Mouse (Mus musculus): Measurements from ENCODE around the gene Mab21l2. TPM values are rescaled to one million over a fixed set of nuclear protein-coding genes. Genes with fewer than 3 reads are reported as not detected.

Mab21l2 gene
- polyA plus RNA-seq, 1 experiment from 2014 or later = 1.1 TPM

DNA sequence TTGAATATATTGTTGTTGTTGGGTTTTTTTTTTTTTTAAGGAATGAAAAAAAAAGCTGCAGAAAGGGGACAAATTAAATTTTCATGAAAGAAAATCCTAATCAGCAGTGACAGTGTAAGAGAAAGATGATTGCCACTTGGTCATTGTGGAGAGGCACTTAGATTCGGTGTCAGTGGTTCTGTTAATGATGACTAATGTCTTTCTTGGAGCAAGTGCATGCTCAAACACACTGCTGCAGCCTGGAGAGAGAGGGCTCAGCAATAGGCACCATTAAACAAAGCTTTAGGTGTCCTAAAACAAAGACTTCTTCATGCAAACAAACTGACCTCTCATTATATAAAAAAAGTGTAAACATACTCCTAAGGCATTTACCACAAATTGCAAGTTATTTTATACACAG lies 10.5 kb upstream of the Mab21l2 start:
- H3K9ac ChIP-seq (ENCODE audit: low read length) = no peak overlapping the region
- ATAC-seq (replicated peaks; ENCODE audit: extremely low read depth, insufficient read depth, low FRiP score) = no peak
- no peak overlapping the region for H3K27ac ChIP-seq (ENCODE audit: low read length)
- whole genome bisulfite sequencing = 33% methylated on average over 1 of the region's 1 CpGs
- H3K27me3 ChIP-seq (ENCODE audit: control insufficient read depth, insufficient read depth, low read length) = no peaks in the 10 kb centered on the region; the same call in 1 of the 2 replicates
- H3K4me2 ChIP-seq (ENCODE audit: low read depth, low read length) = no peak overlapping the region
- no peaks in the 10 kb centered on the region for H3K9me3 ChIP-seq (replicated peaks; ENCODE audit: control insufficient read depth, low read length)
- no peaks in the 10 kb centered on the region for H3K36me3 ChIP-seq (ENCODE audit: control insufficient read depth, insufficient read depth)
- H3K4me1 ChIP-seq (ENCODE audit: control insufficient read depth, insufficient read depth, low read length) = no peaks in the 10 kb centered on the region
- no peak overlapping the region for H3K4me3 ChIP-seq (ENCODE audit: low read length)

GRCm38 (mm10) chr3:86552170-86552569 lies 3.7 kb upstream of the Mab21l2 start:
- Histone ChIP-seq H3K36me3 (ENCODE audit: control insufficient read depth, insufficient read depth) (no peaks in the 10 kb centered on the region), H3K27ac (ENCODE audit: low read length) (no peak overlapping the region), H3K27me3 (ENCODE audit: control insufficient read depth, insufficient read depth, low read length) (peaks cover 20% of the 10 kb centered on the region), H3K9me3 (replicated peaks; ENCODE audit: control insufficient read depth, low read length) (no peaks in the 10 kb centered on the region), H3K9ac (ENCODE audit: low read length) (no peak overlapping the region), H3K4me1 (ENCODE audit: control insufficient read depth, insufficient read depth, low read length) (peaks cover 8% of the 10 kb centered on the region), H3K4me3 (ENCODE audit: low read length) (no peak overlapping the region), H3K4me2 (ENCODE audit: low read depth, low read length) (no peak overlapping the region)
- ATAC-seq (replicated peaks; ENCODE audit: extremely low read depth, insufficient read depth, low FRiP score) = no peak
- WGBS = 63% methylated on average over 5 of the region's 5 CpGs

DNA sequence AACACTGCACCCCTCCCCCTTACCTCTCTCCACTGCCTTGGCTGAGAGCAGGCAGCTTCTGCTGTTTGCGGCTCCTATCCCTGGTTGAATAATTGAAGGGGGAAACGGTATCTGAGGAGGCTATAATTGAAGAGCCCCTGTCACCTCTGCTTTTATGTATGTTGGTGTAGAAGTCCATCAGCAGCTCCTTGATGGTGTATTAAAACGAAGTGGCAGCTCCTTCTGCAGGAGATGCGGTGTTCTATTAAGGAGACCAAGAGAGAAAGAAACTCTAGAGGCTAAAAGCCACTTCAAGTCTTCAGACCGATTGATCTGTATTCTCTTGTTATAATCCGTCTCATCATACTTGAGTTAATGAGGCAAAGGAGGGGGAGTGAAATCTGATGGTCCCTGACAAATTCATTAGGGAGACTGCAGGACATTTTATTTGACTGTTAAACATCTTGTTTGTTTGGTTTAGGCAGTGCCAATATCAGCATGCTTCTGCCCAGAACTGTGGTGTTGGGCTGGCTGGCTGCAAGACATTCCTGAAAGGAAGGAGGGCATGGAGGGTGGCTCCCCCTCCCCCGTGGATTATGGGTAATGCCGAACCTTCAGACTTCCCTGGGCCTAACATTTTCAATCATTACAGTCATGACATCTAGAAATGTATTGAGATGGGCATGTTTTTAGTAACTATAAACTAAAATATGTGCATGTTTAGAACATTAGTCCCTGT lies 2.7 kb upstream of the Mab21l2 start:
- peaks cover 22% of the 10 kb centered on the region for H3K27me3 ChIP-seq (ENCODE audit: control insufficient read depth, insufficient read depth, low read length)
- no peak overlapping the region for H3K4me3 ChIP-seq (ENCODE audit: low read length)
- no peak overlapping the region for H3K9ac ChIP-seq (ENCODE audit: low read length)
- H3K9me3 ChIP-seq (replicated peaks; ENCODE audit: control insufficient read depth, low read length) = no peaks in the 10 kb centered on the region
- no peak overlapping the region for H3K27ac ChIP-seq (ENCODE audit: low read length)
- no peak overlapping the region for H3K4me2 ChIP-seq (ENCODE audit: low read depth, low read length)
- peaks cover 11% of the 10 kb centered on the region for H3K4me1 ChIP-seq (ENCODE audit: control insufficient read depth, insufficient read depth, low read length)
- WGBS = 42% methylated on average over 8 of the region's 8 CpGs
- H3K36me3 ChIP-seq (ENCODE audit: control insufficient read depth, insufficient read depth) = no peaks in the 10 kb centered on the region
- no peak for ATAC-seq (replicated peaks; ENCODE audit: extremely low read depth, insufficient read depth, low FRiP score)

DNA sequence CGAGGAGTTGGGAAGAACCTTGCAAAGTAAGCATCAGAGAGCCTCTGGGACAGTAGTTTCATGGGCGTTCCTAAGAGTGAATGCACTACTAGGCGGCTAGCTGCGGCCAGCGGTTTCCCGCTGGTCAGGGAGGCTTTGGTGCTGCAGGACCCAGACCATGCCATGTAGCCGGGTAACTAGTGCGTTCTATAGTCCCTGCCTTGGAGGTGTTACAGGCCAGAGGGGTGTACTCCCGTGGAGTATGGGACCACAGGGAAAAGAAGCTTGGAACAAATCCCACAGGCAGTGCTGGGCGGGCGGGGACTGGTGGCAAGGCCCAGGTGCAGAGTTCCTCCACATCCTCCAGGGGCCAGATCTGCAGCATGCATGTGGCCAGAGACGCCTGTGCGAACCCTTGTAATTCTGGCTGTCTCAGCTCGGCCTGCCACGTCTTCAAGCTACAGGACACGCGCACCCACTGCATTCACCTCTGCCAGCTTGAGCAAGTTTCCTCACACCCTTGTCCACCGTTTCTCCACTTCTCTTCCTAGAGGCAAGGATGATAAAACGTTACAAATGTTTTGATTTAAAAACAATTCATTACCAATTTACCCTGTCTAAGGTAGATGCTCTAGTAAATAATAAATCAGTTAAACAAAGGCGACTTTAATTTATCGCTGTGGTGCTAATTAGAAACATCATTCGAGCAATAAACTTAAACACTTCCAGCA lies 2.0 kb upstream of the Mab21l2 start:
- ATAC-seq (replicated peaks; ENCODE audit: extremely low read depth, insufficient read depth, low FRiP score) = no peak
- H3K9me3 ChIP-seq (replicated peaks; ENCODE audit: control insufficient read depth, low read length) = no peaks in the 10 kb centered on the region
- no peak overlapping the region for H3K27ac ChIP-seq (ENCODE audit: low read length)
- no peak overlapping the region for H3K4me3 ChIP-seq (ENCODE audit: low read length)
- H3K36me3 ChIP-seq (ENCODE audit: control insufficient read depth, insufficient read depth) = no peaks in the 10 kb centered on the region
- peaks cover 11% of the 10 kb centered on the region for H3K4me1 ChIP-seq (ENCODE audit: control insufficient read depth, insufficient read depth, low read length)
- H3K27me3 ChIP-seq (ENCODE audit: control insufficient read depth, insufficient read depth, low read length) = peaks cover 22% of the 10 kb centered on the region
- WGBS = 21% methylated on average over 22 of the region's 22 CpGs
- peak overlapping the region; percentile 0; the same call in 1 of the 2 replicates for H3K4me2 ChIP-seq (ENCODE audit: low read depth, low read length)
- H3K9ac ChIP-seq (ENCODE audit: low read length) = no peak overlapping the region

DNA sequence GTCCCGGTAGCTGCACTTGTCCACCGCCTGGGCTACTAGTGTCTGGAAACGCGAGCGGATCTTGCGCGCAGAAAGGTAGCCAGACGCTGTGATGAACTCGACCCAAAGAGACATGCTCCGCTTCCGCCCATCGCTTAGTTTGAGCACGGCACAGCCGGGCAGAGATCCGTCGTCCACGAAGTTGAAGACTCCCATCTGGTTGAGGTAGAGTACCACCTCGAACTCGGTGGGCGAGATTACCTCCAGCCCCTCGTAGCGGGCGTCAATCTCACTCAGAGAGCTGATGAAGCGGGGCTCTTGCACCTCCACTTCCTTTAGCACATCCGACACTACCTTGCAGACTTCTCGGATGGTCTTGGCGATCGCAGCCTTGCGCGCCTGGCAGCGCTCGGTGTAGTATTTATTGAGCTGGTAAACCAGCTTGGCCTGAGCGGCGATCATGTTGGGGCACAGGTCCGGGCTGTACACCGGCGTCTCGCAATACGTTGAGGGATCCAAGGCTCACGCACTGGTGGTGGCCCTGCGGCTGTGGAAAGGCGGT lies 1.1 kb downstream of the Mab21l2 start:
- WGBS = 2% methylated on average over 42 of the region's 42 CpGs
- H3K36me3 ChIP-seq (ENCODE audit: control insufficient read depth, insufficient read depth) = no peaks in the 10 kb centered on the region
- peaks cover 25% of the 10 kb centered on the region for H3K27me3 ChIP-seq (ENCODE audit: control insufficient read depth, insufficient read depth, low read length)
- H3K27ac ChIP-seq (ENCODE audit: low read length) = no peak overlapping the region
- ATAC-seq (replicated peaks; ENCODE audit: extremely low read depth, insufficient read depth, low FRiP score) = no peak
- peak overlapping the region; percentile 58 for H3K4me3 ChIP-seq (ENCODE audit: low read length)
- H3K4me2 ChIP-seq (ENCODE audit: low read depth, low read length) = peak overlapping the region; percentile 66
- peak overlapping the region; percentile 48 for H3K9ac ChIP-seq (ENCODE audit: low read length)
- peaks cover 11% of the 10 kb centered on the region for H3K4me1 ChIP-seq (ENCODE audit: control insufficient read depth, insufficient read depth, low read length)
- no peaks in the 10 kb centered on the region for H3K9me3 ChIP-seq (replicated peaks; ENCODE audit: control insufficient read depth, low read length)

DNA sequence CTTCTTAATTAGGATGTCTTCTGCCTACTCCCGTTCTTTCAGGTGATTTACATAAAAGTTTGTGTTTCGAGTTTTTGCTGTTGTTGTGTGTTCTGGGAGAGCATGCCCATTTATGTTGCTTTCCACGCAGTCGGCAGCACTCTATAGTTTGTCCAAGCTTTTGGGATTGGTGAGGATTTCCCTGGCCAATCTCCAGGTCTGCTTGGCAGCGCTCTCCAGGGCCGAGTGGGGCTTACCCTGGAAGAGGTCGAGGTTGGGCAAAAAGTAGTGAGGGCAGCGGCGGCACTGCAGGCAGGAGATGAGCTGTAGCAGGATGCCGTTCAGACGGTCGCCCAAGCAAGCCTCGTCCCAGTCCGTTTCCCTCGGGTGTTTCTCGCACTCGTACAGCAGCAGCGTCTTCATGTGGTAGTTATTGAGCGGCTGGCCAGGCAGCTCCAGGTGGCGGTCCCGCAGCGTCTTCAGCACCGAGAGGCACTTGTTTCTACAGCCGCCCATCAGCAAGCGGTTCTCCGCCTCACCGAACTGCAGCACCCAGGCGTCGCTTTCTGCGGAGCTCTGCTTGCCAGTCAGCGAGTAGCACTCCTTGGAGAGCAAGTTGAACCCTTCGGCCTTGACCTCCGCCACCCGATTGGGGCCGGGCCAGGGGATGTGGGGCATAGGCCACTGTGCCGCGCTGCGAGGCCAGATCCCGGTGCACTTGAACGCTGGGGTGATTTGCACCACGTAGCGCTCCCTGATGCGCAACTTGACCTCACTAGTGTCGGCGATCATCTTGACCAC lies 1.8 kb downstream of the Mab21l2 start:
- H3K9me3 ChIP-seq (replicated peaks; ENCODE audit: control insufficient read depth, low read length) = no peaks in the 10 kb centered on the region
- H3K9ac ChIP-seq (ENCODE audit: low read length) = peak overlapping the region; percentile 48
- H3K27ac ChIP-seq (ENCODE audit: low read length) = no peak overlapping the region
- H3K27me3 ChIP-seq (ENCODE audit: control insufficient read depth, insufficient read depth, low read length) = peaks cover 22% of the 10 kb centered on the region
- H3K4me2 ChIP-seq (ENCODE audit: low read depth, low read length) = peak overlapping the region; percentile 66
- peak; percentile 45; the same call in 1 of the 2 replicates for ATAC-seq (replicated peaks; ENCODE audit: extremely low read depth, insufficient read depth, low FRiP score)
- no peaks in the 10 kb centered on the region for H3K36me3 ChIP-seq (ENCODE audit: control insufficient read depth, insufficient read depth)
- H3K4me3 ChIP-seq (ENCODE audit: low read length) = peak overlapping the region; percentile 58
- H3K4me1 ChIP-seq (ENCODE audit: control insufficient read depth, insufficient read depth, low read length) = peaks cover 11% of the 10 kb centered on the region
- 1% methylated on average over 45 of the region's 45 CpGs for WGBS

DNA sequence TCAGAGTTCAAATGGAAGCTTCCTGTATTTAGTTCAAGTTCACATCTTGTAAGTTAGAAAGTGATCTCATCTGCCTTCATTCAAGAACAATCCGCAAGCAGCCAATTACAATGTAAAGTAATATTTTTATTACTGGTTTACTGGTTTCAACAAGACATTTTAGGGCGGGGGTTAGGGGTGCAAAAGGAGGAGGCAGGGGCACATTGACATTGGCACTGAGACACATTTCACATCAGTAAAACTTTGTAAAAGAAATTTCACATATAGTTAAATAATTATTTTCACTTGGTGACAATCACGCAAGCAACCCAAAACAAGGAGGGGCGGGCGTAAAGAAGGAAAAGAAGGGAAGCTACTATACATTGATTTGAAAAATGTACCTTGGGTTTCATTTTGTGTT lies 2.5 kb downstream of the Mab21l2 start:
- no peak overlapping the region for H3K9ac ChIP-seq (ENCODE audit: low read length)
- ATAC-seq (replicated peaks; ENCODE audit: extremely low read depth, insufficient read depth, low FRiP score) = no peak
- no peak overlapping the region for H3K27ac ChIP-seq (ENCODE audit: low read length)
- 33% methylated on average over 5 of the region's 5 CpGs for whole genome bisulfite sequencing
- peak overlapping the region; percentile 66 for H3K4me2 ChIP-seq (ENCODE audit: low read depth, low read length)
- peaks cover 15% of the 10 kb centered on the region for H3K27me3 ChIP-seq (ENCODE audit: control insufficient read depth, insufficient read depth, low read length)
- H3K4me3 ChIP-seq (ENCODE audit: low read length) = peak overlapping the region; percentile 58
- H3K36me3 ChIP-seq (ENCODE audit: control insufficient read depth, insufficient read depth) = no peaks in the 10 kb centered on the region
- no peaks in the 10 kb centered on the region for H3K9me3 ChIP-seq (replicated peaks; ENCODE audit: control insufficient read depth, low read length)
- peaks cover 11% of the 10 kb centered on the region for H3K4me1 ChIP-seq (ENCODE audit: control insufficient read depth, insufficient read depth, low read length)

GRCm38 (mm10) chr3:86544785-86545184 lies 3.6 kb downstream of the Mab21l2 start:
- H3K27me3 ChIP-seq (ENCODE audit: control insufficient read depth, insufficient read depth, low read length) = peaks cover 9% of the 10 kb centered on the region
- no peak overlapping the region for H3K4me3 ChIP-seq (ENCODE audit: low read length)
- no peaks in the 10 kb centered on the region for H3K36me3 ChIP-seq (ENCODE audit: control insufficient read depth, insufficient read depth)
- H3K27ac ChIP-seq (ENCODE audit: low read length) = no peak overlapping the region
- H3K4me1 ChIP-seq (ENCODE audit: control insufficient read depth, insufficient read depth, low read length) = peaks cover 11% of the 10 kb centered on the region
- H3K9ac ChIP-seq (ENCODE audit: low read length) = no peak overlapping the region
- no peak for ATAC-seq (replicated peaks; ENCODE audit: extremely low read depth, insufficient read depth, low FRiP score)
- WGBS = 58% methylated on average over 3 of the region's 3 CpGs
- no peak overlapping the region for H3K4me2 ChIP-seq (ENCODE audit: low read depth, low read length)
- H3K9me3 ChIP-seq (replicated peaks; ENCODE audit: control insufficient read depth, low read length) = no peaks in the 10 kb centered on the region
